Mouse (Mus musculus): ENCODE measurements around the gene Klk1b27. TPM values are rescaled to one million over a fixed set of nuclear protein-coding genes. Genes with fewer than 3 reads are reported as not detected.

Gene Klk1b27
- 1.0 TPM for polyA plus RNA-seq (2015; fragmentation: Illumina TruSeq; extraction: RNeasy Lipid Tissue Mini Kit (QIAGEN cat#74804); ENCODE audit: insufficient read depth, low read depth, low replicate concordance)

GRCm38 (mm10) chr7:44051990-44052389 lies at the start of gene Klk1b27:
TSS of gene Klk1b27 (plus strand) at chr7:44052290.

GRCm38 (mm10) chr7:44011868-44012267 lies 40.2 kb upstream of the Klk1b27 start, which contains the start of gene Klk1b26:
TSS of gene Klk1b26 (plus strand) at chr7:44012168.

GRCm38 (mm10) chr7:44102028-44102427 lies 49.9 kb downstream of the Klk1b27 start, which contains the start of gene Klk1b21:
TSS of gene Klk1b21 (plus strand) at chr7:44102328.

Other genes with a start within 250 kb of the Klk1b27 start
- gene Klk7, start 241.0 kb upstream of the Klk1b27 start, polyA plus RNA-seq (2015; fragmentation: Illumina TruSeq; extraction: RNeasy Lipid Tissue Mini Kit (QIAGEN cat#74804); ENCODE audit: insufficient read depth, low read depth, low replicate concordance): not detected
- gene Klk6, start 227.8 kb upstream of the Klk1b27 start, polyA plus RNA-seq (2015; fragmentation: Illumina TruSeq; extraction: RNeasy Lipid Tissue Mini Kit (QIAGEN cat#74804); ENCODE audit: insufficient read depth, low read depth, low replicate concordance): not detected
- not detected for gene Klk5, start 210.3 kb upstream of the Klk1b27 start, polyA plus RNA-seq (2015; fragmentation: Illumina TruSeq; extraction: RNeasy Lipid Tissue Mini Kit (QIAGEN cat#74804); ENCODE audit: insufficient read depth, low read depth, low replicate concordance)
- not detected for gene Klk4, start 171.1 kb upstream of the Klk1b27 start, polyA plus RNA-seq (2015; fragmentation: Illumina TruSeq; extraction: RNeasy Lipid Tissue Mini Kit (QIAGEN cat#74804); ENCODE audit: insufficient read depth, low read depth, low replicate concordance)
- gene Klk15, start 118.5 kb upstream of the Klk1b27 start, polyA plus RNA-seq (2015; fragmentation: Illumina TruSeq; extraction: RNeasy Lipid Tissue Mini Kit (QIAGEN cat#74804); ENCODE audit: insufficient read depth, low read depth, low replicate concordance): not detected
- 4.6 TPM for gene Klk1b8, start 101.6 kb upstream of the Klk1b27 start, polyA plus RNA-seq (2015; fragmentation: Illumina TruSeq; extraction: RNeasy Lipid Tissue Mini Kit (QIAGEN cat#74804); ENCODE audit: insufficient read depth, low read depth, low replicate concordance)
- gene Klk1b1, start 85.5 kb upstream of the Klk1b27 start, polyA plus RNA-seq (2015; fragmentation: Illumina TruSeq; extraction: RNeasy Lipid Tissue Mini Kit (QIAGEN cat#74804); ENCODE audit: insufficient read depth, low read depth, low replicate concordance): not detected
- not detected for gene Klk1b9, start 76.2 kb upstream of the Klk1b27 start, polyA plus RNA-seq (2015; fragmentation: Illumina TruSeq; extraction: RNeasy Lipid Tissue Mini Kit (QIAGEN cat#74804); ENCODE audit: insufficient read depth, low read depth, low replicate concordance)
- 4.9 TPM for gene Klk1b11, start 56.4 kb upstream of the Klk1b27 start, polyA plus RNA-seq (2015; fragmentation: Illumina TruSeq; extraction: RNeasy Lipid Tissue Mini Kit (QIAGEN cat#74804); ENCODE audit: insufficient read depth, low read depth, low replicate concordance)
- 1.6 TPM for gene Klk1b26, start 40.1 kb upstream of the Klk1b27 start, polyA plus RNA-seq (2015; fragmentation: Illumina TruSeq; extraction: RNeasy Lipid Tissue Mini Kit (QIAGEN cat#74804); ENCODE audit: insufficient read depth, low read depth, low replicate concordance)
- gene Klk1b21, start 50.0 kb downstream of the Klk1b27 start, polyA plus RNA-seq (2015; fragmentation: Illumina TruSeq; extraction: RNeasy Lipid Tissue Mini Kit (QIAGEN cat#74804); ENCODE audit: insufficient read depth, low read depth, low replicate concordance): not detected
- not detected for gene Klk1b22, start 60.4 kb downstream of the Klk1b27 start, polyA plus RNA-seq (2015; fragmentation: Illumina TruSeq; extraction: RNeasy Lipid Tissue Mini Kit (QIAGEN cat#74804); ENCODE audit: insufficient read depth, low read depth, low replicate concordance)
- gene Klk1b16, start 84.5 kb downstream of the Klk1b27 start, polyA plus RNA-seq (2015; fragmentation: Illumina TruSeq; extraction: RNeasy Lipid Tissue Mini Kit (QIAGEN cat#74804); ENCODE audit: insufficient read depth, low read depth, low replicate concordance): not detected
- gene Klk1b24, start 135.9 kb downstream of the Klk1b27 start, polyA plus RNA-seq (2015; fragmentation: Illumina TruSeq; extraction: RNeasy Lipid Tissue Mini Kit (QIAGEN cat#74804); ENCODE audit: insufficient read depth, low read depth, low replicate concordance): 8.0 TPM
- 12.3 TPM for gene Klk1b3, start 145.9 kb downstream of the Klk1b27 start, polyA plus RNA-seq (2015; fragmentation: Illumina TruSeq; extraction: RNeasy Lipid Tissue Mini Kit (QIAGEN cat#74804); ENCODE audit: insufficient read depth, low read depth, low replicate concordance)
- gene Klk1b4, start 155.1 kb downstream of the Klk1b27 start, polyA plus RNA-seq (2015; fragmentation: Illumina TruSeq; extraction: RNeasy Lipid Tissue Mini Kit (QIAGEN cat#74804); ENCODE audit: insufficient read depth, low read depth, low replicate concordance): 12.1 TPM
- gene Klk1b5, start 163.7 kb downstream of the Klk1b27 start, polyA plus RNA-seq (2015; fragmentation: Illumina TruSeq; extraction: RNeasy Lipid Tissue Mini Kit (QIAGEN cat#74804); ENCODE audit: insufficient read depth, low read depth, low replicate concordance): 50.2 TPM
- 6,154 TPM for gene Klk1, start 173.1 kb downstream of the Klk1b27 start, polyA plus RNA-seq (2015; fragmentation: Illumina TruSeq; extraction: RNeasy Lipid Tissue Mini Kit (QIAGEN cat#74804); ENCODE audit: insufficient read depth, low read depth, low replicate concordance)
- gene Gm36864, start 183.9 kb downstream of the Klk1b27 start, polyA plus RNA-seq (2015; fragmentation: Illumina TruSeq; extraction: RNeasy Lipid Tissue Mini Kit (QIAGEN cat#74804); ENCODE audit: insufficient read depth, low read depth, low replicate concordance): not detected
- gene 1700028J19Rik, start 194.4 kb downstream of the Klk1b27 start, polyA plus RNA-seq (2015; fragmentation: Illumina TruSeq; extraction: RNeasy Lipid Tissue Mini Kit (QIAGEN cat#74804); ENCODE audit: insufficient read depth, low read depth, low replicate concordance): 0.65 TPM
- 32.6 TPM for gene 2410002F23Rik, start 194.4 kb downstream of the Klk1b27 start, polyA plus RNA-seq (2015; fragmentation: Illumina TruSeq; extraction: RNeasy Lipid Tissue Mini Kit (QIAGEN cat#74804); ENCODE audit: insufficient read depth, low read depth, low replicate concordance)
- not detected for gene Acp4, start 205.1 kb downstream of the Klk1b27 start, polyA plus RNA-seq (2015; fragmentation: Illumina TruSeq; extraction: RNeasy Lipid Tissue Mini Kit (QIAGEN cat#74804); ENCODE audit: insufficient read depth, low read depth, low replicate concordance)
- not detected for gene Gm15517, start 209.2 kb downstream of the Klk1b27 start, polyA plus RNA-seq (2015; fragmentation: Illumina TruSeq; extraction: RNeasy Lipid Tissue Mini Kit (QIAGEN cat#74804); ENCODE audit: insufficient read depth, low read depth, low replicate concordance)